Mouse (Mus musculus): ENCODE results near the gene Setd1a.

DNA sequence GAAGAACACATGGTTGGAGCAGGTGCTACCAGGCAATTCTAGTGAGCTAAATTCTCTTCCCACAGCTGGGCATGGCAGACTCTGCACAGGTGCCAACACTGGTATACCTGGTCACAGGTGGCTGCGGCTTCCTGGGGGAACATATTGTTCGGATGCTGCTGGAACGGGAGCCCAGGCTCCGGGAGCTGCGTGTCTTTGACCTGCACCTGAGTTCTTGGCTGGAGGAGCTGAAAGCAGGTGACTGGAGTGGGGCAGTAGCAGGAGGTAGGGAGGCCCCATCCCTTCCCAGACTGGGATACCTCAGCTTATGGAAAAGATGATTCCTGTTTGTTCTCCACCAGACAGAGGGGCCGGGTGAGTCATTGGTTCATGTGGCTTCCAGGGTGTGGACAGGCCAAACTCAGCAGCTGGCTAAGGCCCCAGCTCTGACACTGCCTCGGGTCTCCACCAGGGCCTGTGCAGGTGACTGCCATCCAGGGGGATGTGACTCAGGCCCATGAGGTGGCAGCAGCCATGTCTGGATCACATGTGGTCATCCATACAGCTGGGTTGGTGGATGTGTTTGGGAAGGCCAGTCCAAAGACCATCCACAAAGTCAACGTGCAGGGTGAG, 24.6 kb downstream of the Setd1a start:
- TF ChIP-seq CTCF (IDR thresholded peaks at IDR 0.05; ENCODE audit: low read depth), result no peak
- no peak for TF ChIP-seq EP300 (IDR thresholded peaks at IDR 0.05; ENCODE audit: low read depth)

Measured in heart, postnatal 0 days (tissue).